Mouse (Mus musculus) lung, postnatal 0 days (tissue): ENCODE results near the gene 4930404N11Rik. TPM values are rescaled to one million over a fixed set of nuclear protein-coding genes. Genes with fewer than 3 reads are reported as not detected.

Experiments used
- ATAC-seq: fragments of 200-750 bp; cut with Nextera tagmentation; 2 replicates; pipeline ENCODE4 v1.8.0; 2017; ENCODE audit warnings: moderate library complexity
- DNase-seq: peaks from one replicate; pipeline ENCODE4 v3.0.0-alpha.2; 2016; ENCODE audit warnings: low spot score
- H3K27ac ChIP-seq: fragments of 300-500 bp; sonication (generic); 2 replicates; pipeline ENCODE4 v1.5.1; 2014; ENCODE audit warnings: antibody characterized with exemption, mild to moderate bottlenecking, low read length, mixed read lengths
- H3K27me3 ChIP-seq: fragments of 300-500 bp; sonication (generic); replicated peaks from 2 replicates; pipeline ENCODE4 v1.6.1; 2014; ENCODE audit warnings: low read length, mixed read lengths; ENCODE audit not compliant: insufficient read depth
- H3K36me3 ChIP-seq: fragments of 300-500 bp; sonication (generic); 2 replicates; pipeline ENCODE4 v1.6.1; 2014; ENCODE audit warnings: low read length, mixed read lengths; ENCODE audit not compliant: insufficient read depth
- H3K4me1 ChIP-seq: fragments of 300-500 bp; sonication (generic); 2 replicates; pipeline ENCODE4 v1.6.1; 2014; ENCODE audit warnings: antibody characterized with exemption, low read depth, low read length, mixed read lengths; ENCODE audit not compliant: insufficient read depth
- H3K4me2 ChIP-seq: fragments of 300-500 bp; sonication (generic); replicated peaks from 2 replicates; pipeline ENCODE4 v1.6.1; 2014; ENCODE audit warnings: low read depth, mild to moderate bottlenecking, low read length, moderate library complexity, mixed read lengths
- H3K4me3 ChIP-seq: fragments of 300-500 bp; sonication (generic); 2 replicates; pipeline ENCODE4 v1.5.1; 2014; ENCODE audit warnings: low read depth, low read length
- H3K9ac ChIP-seq: fragments of 300-500 bp; sonication (generic); replicated peaks from 2 replicates; pipeline ENCODE4 v1.6.1; 2014; ENCODE audit warnings: low read depth, mild to moderate bottlenecking
- H3K9me3 ChIP-seq: fragments of 300-500 bp; sonication (generic); 2 replicates; pipeline ENCODE4 v1.6.1; 2016; ENCODE audit warnings: low read length, mixed read lengths
- CTCF ChIP-seq: IDR thresholded peaks from 2 replicates; pipeline ENCODE4 v1.5.1; 2016; ENCODE audit warnings: antibody characterized with exemption, mild to moderate bottlenecking
- EP300 ChIP-seq: IDR thresholded peaks from 2 replicates; pipeline ENCODE4 v1.6.1; 2016; ENCODE audit warnings: antibody characterized with exemption, mild to moderate bottlenecking, control low read depth
- WGBS: fragments of 180-500 bp; shearing (Covaris S2); extraction: QIAGEN DNeasy Blood & Tissue Kit; methylation state at CpG from one replicate; pipeline ENCODE4 v1.1.7; 2014; 5-methylcytosine and 5-hydroxymethylcytosine counted together
- polyA plus RNA-seq: library from polyadenylated mRNA; unstranded; fragments of >200 nt; fragmentation: Nextera tagmentation; extraction: Ambion mirVana; gene quantifications from 2 replicates; pipeline ENCODE4 v1.2.1, GENCODE M21; 2015

4930404N11Rik gene
- polyA plus RNA-seq, 1 experiment from 2014 or later, result 5.4 TPM

DNA sequence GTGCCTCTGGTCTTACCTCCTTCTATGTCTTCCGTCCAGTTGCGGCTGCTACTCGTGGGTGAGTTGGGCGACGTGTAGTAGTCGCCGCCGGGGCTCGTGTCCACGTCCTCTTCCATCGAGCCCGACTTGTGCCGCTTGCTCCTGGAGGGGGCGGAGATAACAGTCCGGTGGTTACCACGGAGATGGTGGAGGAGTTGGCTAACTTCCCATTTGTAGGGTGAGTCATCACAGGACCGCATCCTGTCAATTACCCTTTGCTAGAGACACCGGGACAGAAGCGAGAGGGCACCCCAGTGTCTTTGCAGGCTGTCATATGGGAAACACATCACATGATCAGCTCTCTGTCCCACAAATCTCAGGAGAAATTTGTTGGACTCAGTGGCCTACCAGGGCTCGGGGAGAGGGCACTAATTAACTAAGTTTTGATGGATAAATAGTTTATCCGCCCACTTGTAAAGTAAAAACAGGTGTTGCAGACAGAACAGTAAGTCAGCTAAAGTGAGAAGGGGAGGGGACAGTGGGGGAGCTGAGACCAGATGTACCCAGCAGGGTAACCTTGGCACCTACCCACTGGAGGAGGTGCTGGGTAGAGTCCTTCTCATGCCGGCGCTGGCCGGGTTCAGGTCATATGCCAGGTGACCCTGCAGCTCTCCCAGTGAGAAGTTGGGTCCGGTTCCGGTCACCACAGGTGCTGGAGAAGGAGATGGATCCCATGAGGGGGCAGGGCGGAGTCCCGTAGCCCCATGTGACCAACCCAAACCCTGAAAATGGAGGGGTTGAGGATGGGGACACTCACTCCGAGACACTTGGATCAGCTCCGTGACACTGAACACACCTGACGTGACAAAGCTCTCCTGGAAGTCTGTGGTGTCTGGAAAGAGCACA lies 42.2 kb upstream of the 4930404N11Rik start:
- no peak overlapping the region for H3K9ac ChIP-seq
- no peaks in the 10 kb centered on the region for H3K27me3 ChIP-seq
- peak; percentile 94 for DNase-seq
- peak; percentile 41 for ATAC-seq
- H3K4me3 ChIP-seq, result peak overlapping the region; percentile 25
- peak overlapping the region; percentile 45 for H3K4me2 ChIP-seq
- peak overlapping the region; percentile 57 for H3K27ac ChIP-seq
- no peaks in the 10 kb centered on the region for H3K9me3 ChIP-seq
- peaks cover 36% of the 10 kb centered on the region for H3K4me1 ChIP-seq
- peak; percentile 28; the same call in 1 of the 2 replicates for TF ChIP-seq CTCF
- no peak; the same call in 1 of the 2 replicates for TF ChIP-seq EP300
- WGBS, result 23% methylated on average over 31 of the region's 31 CpGs
- H3K36me3 ChIP-seq, result peaks cover 11% of the 10 kb centered on the region; the same call in 1 of the 2 replicates

- no peaks in the 10 kb centered on the region for H3K27me3 ChIP-seq
- peak overlapping the region; percentile 45 for H3K4me2 ChIP-seq
- 45% methylated on average over 24 of the region's 24 CpGs for WGBS
- DNase-seq (no peak), ATAC-seq (no peak)
- H3K9ac ChIP-seq, result no peak overlapping the region
- peaks cover 11% of the 10 kb centered on the region; the same call in 1 of the 2 replicates for H3K36me3 ChIP-seq
- H3K4me1 ChIP-seq, result peaks cover 33% of the 10 kb centered on the region
- peak overlapping the region; percentile 51 for H3K27ac ChIP-seq
- H3K4me3 ChIP-seq, result peak overlapping the region; percentile 25
- H3K9me3 ChIP-seq, result no peaks in the 10 kb centered on the region
- TF ChIP-seq EP300 (no peak), CTCF (no peak)
Measured at GRCm38 (mm10) chr10:81406504-81407440, 41.2 kb upstream of the 4930404N11Rik start.

- Histone ChIP-seq H3K9me3 (no peaks in the 10 kb centered on the region), H3K9ac (no peak overlapping the region), H3K4me3 (no peak overlapping the region), H3K27me3 (no peaks in the 10 kb centered on the region), H3K27ac (no peak overlapping the region; the same call in 1 of the 2 replicates), H3K4me2 (no peak overlapping the region), H3K4me1 (peaks cover 32% of the 10 kb centered on the region), H3K36me3 (peaks cover 11% of the 10 kb centered on the region; the same call in 1 of the 2 replicates)
- TF ChIP-seq CTCF (peak; percentile 80), EP300 (0 out of 2 replicates have a peak, but pooled peaks have one; percentile 13)
- 48% methylated on average over 13 of the region's 13 CpGs for WGBS
- DNase-seq (no peak), ATAC-seq (no peak)
Measured at GRCm38 (mm10) chr10:81405588-81406201, 40.1 kb upstream of the 4930404N11Rik start.

DNA sequence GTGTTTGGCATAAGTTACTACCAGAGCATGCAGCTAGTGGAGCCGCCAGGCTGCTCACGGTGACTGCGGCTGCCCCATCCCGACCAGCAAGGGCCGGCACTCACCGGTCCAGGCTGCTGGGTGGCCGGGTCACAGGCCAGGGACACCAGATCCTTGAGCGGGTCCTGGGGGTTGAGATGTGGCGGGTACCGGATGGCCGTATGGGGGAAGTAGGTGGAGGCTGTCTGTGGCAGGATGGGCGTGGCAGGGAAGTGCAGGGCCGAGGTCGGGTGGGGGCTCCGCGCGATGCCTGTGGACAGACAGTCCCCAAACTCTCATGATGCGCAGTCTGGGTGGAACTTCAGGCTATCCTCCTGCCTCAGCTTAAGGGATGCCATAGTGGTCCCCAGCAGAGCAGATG lies 39.1 kb upstream of the 4930404N11Rik start:
- Histone ChIP-seq H3K27me3 (no peaks in the 10 kb centered on the region), H3K4me1 (peaks cover 32% of the 10 kb centered on the region), H3K4me2 (no peak overlapping the region; the same call in 1 of the 2 replicates), H3K36me3 (peaks cover 19% of the 10 kb centered on the region; the same call in 1 of the 2 replicates), H3K9me3 (no peaks in the 10 kb centered on the region), H3K9ac (no peak overlapping the region), H3K27ac (peak overlapping the region; percentile 26; the same call in 1 of the 2 replicates), H3K4me3 (no peak overlapping the region)
- peak; percentile 43; the same call in 1 of the 2 replicates for TF ChIP-seq EP300
- TF ChIP-seq CTCF, result no peak
- no peak for DNase-seq
- no peak for ATAC-seq
- WGBS, result 49% methylated on average over 18 of the region's 18 CpGs

DNA sequence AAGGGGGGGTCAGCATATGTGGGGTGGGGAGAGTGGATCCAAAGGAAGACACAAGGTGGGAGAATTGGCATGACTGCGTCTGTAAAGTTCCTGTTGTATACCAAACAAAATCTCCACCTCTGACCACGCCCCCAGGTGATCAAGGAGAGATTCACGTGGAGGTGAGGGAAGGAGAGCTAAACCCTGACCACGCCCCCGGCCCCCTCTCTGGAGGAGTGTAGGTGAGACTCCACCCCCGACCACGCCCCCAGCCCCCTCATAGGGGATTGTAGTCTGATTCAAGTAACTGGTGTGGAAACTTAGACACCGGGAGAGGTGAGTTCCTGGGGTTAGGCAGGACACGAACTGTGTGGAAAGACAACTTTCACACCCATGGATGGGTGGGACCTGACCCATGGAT lies 38.5 kb upstream of the 4930404N11Rik start:
- no peaks in the 10 kb centered on the region for H3K9me3 ChIP-seq
- H3K36me3 ChIP-seq, result peaks cover 26% of the 10 kb centered on the region
- peaks cover 27% of the 10 kb centered on the region for H3K4me1 ChIP-seq

More for the DNA sequence above, 38.5 kb upstream of the 4930404N11Rik start:
- Histone ChIP-seq H3K4me2 (no peak overlapping the region), H3K27ac (peak overlapping the region; percentile 26; the same call in 1 of the 2 replicates), H3K4me3 (no peak overlapping the region), H3K9ac (no peak overlapping the region), H3K27me3 (no peaks in the 10 kb centered on the region)
- WGBS, result 43% methylated on average over 9 of the region's 9 CpGs
- no peak for ATAC-seq
- no peak for DNase-seq
- TF ChIP-seq EP300, result no peak
